Mouse (Mus musculus): Measurements from ENCODE around the gene Macrod1.

Gene Macrod1

DNA sequence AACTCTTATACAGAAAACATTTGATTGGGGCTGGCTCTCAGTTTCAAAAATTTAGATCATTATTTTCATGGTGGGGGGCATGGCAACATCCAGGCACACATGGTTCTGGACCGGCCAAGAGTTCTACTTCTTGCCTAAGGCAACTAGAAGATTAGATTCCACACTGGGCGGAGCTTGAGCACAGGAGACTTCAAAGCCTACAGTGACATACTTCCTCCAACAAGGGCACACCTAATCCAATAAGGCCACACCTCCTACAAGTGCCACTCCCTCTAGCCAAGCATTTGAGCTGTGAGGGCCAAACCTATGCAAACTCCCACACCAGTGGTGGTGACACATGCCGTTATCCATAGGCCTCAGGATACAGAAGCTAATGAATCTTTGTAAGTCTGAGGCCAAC is 189.4 kb downstream of the Macrod1 start:
- no peak for DNase-seq
